Mouse (Mus musculus) heart, adult 18-20 months (tissue): Measurements from ENCODE around the gene Zdhhc18. TPM values are rescaled to one million over a fixed set of nuclear protein-coding genes. Genes with fewer than 3 reads are reported as not detected.

Experiments used
- DNase-seq, 2 experiments: peaks; one replicate each; pipeline ENCODE4 v3.0.0; 2021 to 2022; ENCODE audit warnings: mixed read lengths in 1 of 2
- microRNA-seq, 2 experiments: library from miRNA; unstranded; fragments of <30 nt; microRNA quantifications; one replicate each; pipeline ENCODE4 v1.2.0; 2022
- total RNA-seq, 2 experiments: library from RNA; stranded (reverse); gene quantifications; 2 replicates each; pipeline ENCODE4 v1.2.3; 2021

Gene Zdhhc18
- total RNA-seq, 2 experiments from 2014 or later = 20.9 to 31.7 TPM

GRCm38 (mm10) chr4:133557041-133557717 is 92.8 kb downstream of the Zdhhc18 start:
- no peak for DNase-seq

Small RNA genes within 50 kb of the gene (microRNA-seq; reads per million reads assigned to microRNA genes)
- 0 reads per million in 2 experiments for gene Gm23158

Other genes starting within 250 kb of the Zdhhc18 start
- 1 to 10 TPM; 2.0 to 3.5 TPM for gene Tent5b, start 170.0 kb downstream of the Zdhhc18 start, total RNA-seq
- 1 to 10 TPM; 2.4 to 2.8 TPM for gene Trnp1, start 151.6 kb downstream of the Zdhhc18 start, total RNA-seq
- not detected for gene Kdf1, start 131.2 kb downstream of the Zdhhc18 start, total RNA-seq
- gene Nudc, start 104.2 kb downstream of the Zdhhc18 start, total RNA-seq = 10 to 100 TPM; 78.7 to 80.1 TPM
- 10 to 100 TPM; 16.7 to 20.3 TPM for gene Nr0b2, start 96.8 kb downstream of the Zdhhc18 start, total RNA-seq
- gene Gpatch3, start 75.4 kb downstream of the Zdhhc18 start, total RNA-seq = 1 to 10 TPM; 3.2 to 3.6 TPM
- 1 to 10 TPM; 7.9 TPM for gene Gpn2, start 65.8 kb downstream of the Zdhhc18 start, total RNA-seq
- gene Sfn, start 48.0 kb downstream of the Zdhhc18 start, total RNA-seq = 1 to 10 TPM; 1.0 to 1.4 TPM
- gene Pigv, start 22.5 kb upstream of the Zdhhc18 start, total RNA-seq = 10 to 100 TPM; 12.5 to 12.7 TPM
- 10 to 100 TPM; 31.3 to 34.9 TPM for gene Arid1a, start 106.6 kb upstream of the Zdhhc18 start, total RNA-seq
- 1 to 10 TPM; 4.4 to 6.2 TPM for gene Rps6ka1, start 237.6 kb upstream of the Zdhhc18 start, total RNA-seq